ENCODE assay signal across 8 mouse cellular contexts in the genomic region with DNA sequence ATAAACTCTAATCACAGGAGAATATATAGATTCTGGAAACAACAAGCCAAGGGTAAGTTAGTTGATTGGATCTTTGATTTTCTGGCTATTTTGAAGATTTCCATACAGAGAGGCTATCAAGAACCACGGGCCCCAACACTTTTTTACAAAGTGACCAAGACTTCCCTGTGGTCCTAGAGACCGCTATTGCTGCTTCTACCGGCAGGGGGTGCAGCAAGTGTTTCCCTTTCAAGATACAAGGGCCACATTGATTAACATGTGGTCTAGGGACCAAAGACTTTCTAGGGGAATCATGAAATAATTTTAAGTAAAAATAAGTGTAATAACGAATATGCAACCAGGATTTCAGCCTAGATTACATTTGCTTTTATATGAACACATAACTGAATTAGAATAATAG. TPM values are rescaled to one million over a fixed set of nuclear protein-coding genes. Genes with fewer than 3 reads are reported as not detected.
DNase-seq lines count a peak whose midpoint lies in the region; ATAC-seq lines count a peak whose summit lies in the region.

No protein-coding gene starts in this region.

- no peaks in the 10 kb centered on the region for H3K27me3 ChIP-seq in forebrain, embryonic 11.5 days (ENCODE audit: control insufficient read depth, insufficient read depth, low read length)
- no peaks in the 10 kb centered on the region for H3K27me3 ChIP-seq in forebrain, embryonic 12.5 days

- no peaks in the 10 kb centered on the region for H3K36me3 ChIP-seq in forebrain, embryonic 11.5 days (ENCODE audit: control insufficient read depth, insufficient read depth, low read length)
- H3K36me3 ChIP-seq in forebrain, embryonic 12.5 days (replicated peaks), result no peaks in the 10 kb centered on the region

- H3K4me3 ChIP-seq in forebrain, embryonic 11.5 days (ENCODE audit: low read depth, low read length), result no peak overlapping the region
- H3K4me3 ChIP-seq in forebrain, embryonic 12.5 days (replicated peaks), result no peak overlapping the region

- no peak overlapping the region for H3K4me2 ChIP-seq in forebrain, embryonic 11.5 days (ENCODE audit: low read depth, low read length, severe bottlenecking)
- no peak overlapping the region for H3K4me2 ChIP-seq in forebrain, embryonic 12.5 days

- H3K9me3 ChIP-seq in forebrain, embryonic 11.5 days (ENCODE audit: control insufficient read depth, low read length), result no peaks in the 10 kb centered on the region
- no peaks in the 10 kb centered on the region for H3K9me3 ChIP-seq in forebrain, embryonic 12.5 days

- WGBS in forebrain, embryonic 11.5 days, result 9% methylated on average over 4 of the region's 4 CpGs
- WGBS in forebrain, embryonic 12.5 days, result 8% methylated on average over 4 of the region's 4 CpGs

- no peak overlapping the region for H3K27ac ChIP-seq in forebrain, embryonic 11.5 days (ENCODE audit: low read depth, low read length)
- H3K27ac ChIP-seq in forebrain, embryonic 12.5 days, result no peak overlapping the region

- ATAC-seq in forebrain, embryonic 11.5 days (replicated peaks; ENCODE audit: low FRiP score), result no peak; the same call in 1 of the 2 replicates
- no peak for ATAC-seq in forebrain, embryonic 12.5 days (ENCODE audit: low FRiP score)

- DNase-seq in forebrain, embryonic 11.5 days (ENCODE audit: low spot score), result peak; percentile 71
- DNase-seq in B cell, adult 2 months, result peak; percentile 82 to 86
- peak; percentile 67 for DNase-seq in adrenal gland, postnatal 25 days
- DNase-seq in frontal cortex, postnatal 36 days (ENCODE audit: low spot score in 2 of 2), result peak; percentile 34 to 49
- DNase-seq in kidney, postnatal 36 days, result peak; percentile 74 to 89
- peak; percentile 85 for DNase-seq in lung, postnatal 36 days
- DNase-seq in spleen, postnatal 14 days (ENCODE audit: low spot score in 2 of 2), result peak; percentile 39 to 63

- no peaks in the 10 kb centered on the region for H3K4me1 ChIP-seq in forebrain, embryonic 11.5 days (replicated peaks; ENCODE audit: control insufficient read depth, insufficient read depth, low read length)
- H3K4me1 ChIP-seq in forebrain, embryonic 12.5 days, result peaks cover 3% of the 10 kb centered on the region; the same call in 1 of the 2 replicates

- no peak overlapping the region for H3K9ac ChIP-seq in forebrain, embryonic 11.5 days (ENCODE audit: low read length)
- H3K9ac ChIP-seq in forebrain, embryonic 12.5 days, result no peak overlapping the region

RNA-seq across cellular contexts. Expression of a gene that starts 34.5 kb away (rescaled TPM):
- polyA plus RNA-seq in forebrain, embryonic 11.5 days (2014; fragmentation: Nextera tagmentation; extraction: Ambion mirVana), result 13.7 and 14.8 TPM in 2 replicates
- 10.9 and 11.5 TPM in 2 replicates for polyA plus RNA-seq in forebrain, embryonic 12.5 days (2016; fragmentation: Nextera tagmentation; extraction: Ambion mirVana)
- total RNA-seq in adrenal gland, postnatal 25 days (2021), result 11.8 and 13.1 TPM in 2 replicates
